Mouse (Mus musculus): Measurements from ENCODE around the gene Kat8. TPM values are rescaled to one million over a fixed set of nuclear protein-coding genes. Genes with fewer than 3 reads are reported as not detected.

Gene Kat8
- 44.1 and 51.2 TPM in 2 replicates for polyA plus RNA-seq (2014; fragmentation: Nextera tagmentation; extraction: Ambion mirVana)

GRCm38 (mm10) chr7:127912190-127912871, at the start of gene Kat8:
Kat8 (plus strand) TSS chr7:127912516.
- Histone ChIP-seq H3K4me1 (ENCODE audit: control insufficient read depth, insufficient read depth, low read length) (peaks cover 9% of the 10 kb centered on the region), H3K9me3 (ENCODE audit: control insufficient read depth, low read length) (no peaks in the 10 kb centered on the region), H3K36me3 (ENCODE audit: control insufficient read depth, insufficient read depth, low read length) (peaks cover 43% of the 10 kb centered on the region), H3K27me3 (ENCODE audit: control insufficient read depth, insufficient read depth, low read length) (no peaks in the 10 kb centered on the region), H3K27ac (replicated peaks; ENCODE audit: low read depth, low read length) (peak within 1 kb of the TSS; percentile 85), H3K9ac (replicated peaks; ENCODE audit: low read length) (peak within 1 kb of the TSS; percentile 75), H3K4me3 (replicated peaks; ENCODE audit: low read depth, low read length) (peak within 1 kb of the TSS; percentile 90), H3K4me2 (ENCODE audit: low read length) (peak within 1 kb of the TSS; percentile 74)
- ATAC-seq (ENCODE audit: low FRiP score, low TSS enrichment): peak; percentile 95
- WGBS: 1% methylated on average over 40 of the region's 40 CpGs
- peak; percentile 97 for DNase-seq

GRCm38 (mm10) chr7:127866434-127866833, 45.9 kb upstream of the Kat8 start:
- H3K4me3 ChIP-seq (replicated peaks; ENCODE audit: low read depth, low read length): no peak overlapping the region
- H3K9me3 ChIP-seq (ENCODE audit: control insufficient read depth, low read length): no peaks in the 10 kb centered on the region
- DNase-seq: no peak
- no peak overlapping the region for H3K9ac ChIP-seq (replicated peaks; ENCODE audit: low read length)
- H3K4me2 ChIP-seq (ENCODE audit: low read length): no peak overlapping the region
- H3K36me3 ChIP-seq (ENCODE audit: control insufficient read depth, insufficient read depth, low read length): peaks cover 47% of the 10 kb centered on the region
- no peak overlapping the region for H3K27ac ChIP-seq (replicated peaks; ENCODE audit: low read depth, low read length)
- ATAC-seq (ENCODE audit: low FRiP score, low TSS enrichment): no peak
- 96% methylated on average over 12 of the region's 12 CpGs for WGBS
- H3K4me1 ChIP-seq (ENCODE audit: control insufficient read depth, insufficient read depth, low read length): peaks cover 6% of the 10 kb centered on the region
- H3K27me3 ChIP-seq (ENCODE audit: control insufficient read depth, insufficient read depth, low read length): no peaks in the 10 kb centered on the region

- Histone ChIP-seq H3K36me3 (ENCODE audit: control insufficient read depth, insufficient read depth, low read length) (peaks cover 47% of the 10 kb centered on the region), H3K4me3 (replicated peaks; ENCODE audit: low read depth, low read length) (no peak overlapping the region)
These were observed 44.7 kb upstream of the Kat8 start for GRCm38 (mm10) chr7:127867641-127868040.

GRCm38 (mm10) chr7:127869149-127869810, 43.0 kb upstream of the Kat8 start:
- peaks cover 47% of the 10 kb centered on the region for H3K36me3 ChIP-seq (ENCODE audit: control insufficient read depth, insufficient read depth, low read length)
- H3K4me1 ChIP-seq (ENCODE audit: control insufficient read depth, insufficient read depth, low read length): peaks cover 17% of the 10 kb centered on the region
- H3K9ac ChIP-seq (replicated peaks; ENCODE audit: low read length): no peak overlapping the region
- H3K4me2 ChIP-seq (ENCODE audit: low read length): no peak overlapping the region
- 0 out of 2 replicates have a peak overlapping the region, but pooled peaks have one; percentile 6 for H3K27ac ChIP-seq (replicated peaks; ENCODE audit: low read depth, low read length)
- WGBS: 52% methylated on average over 3 of the region's 3 CpGs
- peak; percentile 55 for DNase-seq
- no peak overlapping the region for H3K4me3 ChIP-seq (replicated peaks; ENCODE audit: low read depth, low read length)
- no peaks in the 10 kb centered on the region for H3K9me3 ChIP-seq (ENCODE audit: control insufficient read depth, low read length)
- ATAC-seq (ENCODE audit: low FRiP score, low TSS enrichment): no peak
- no peaks in the 10 kb centered on the region for H3K27me3 ChIP-seq (ENCODE audit: control insufficient read depth, insufficient read depth, low read length)

More at GRCm38 (mm10) chr7:127867641-127868040, 44.7 kb upstream of the Kat8 start:
- Histone ChIP-seq H3K9ac (replicated peaks; ENCODE audit: low read length) (no peak overlapping the region), H3K27ac (replicated peaks; ENCODE audit: low read depth, low read length) (no peak overlapping the region), H3K9me3 (ENCODE audit: control insufficient read depth, low read length) (no peaks in the 10 kb centered on the region), H3K4me1 (ENCODE audit: control insufficient read depth, insufficient read depth, low read length) (peaks cover 6% of the 10 kb centered on the region), H3K27me3 (ENCODE audit: control insufficient read depth, insufficient read depth, low read length) (no peaks in the 10 kb centered on the region), H3K4me2 (ENCODE audit: low read length) (no peak overlapping the region)
- ATAC-seq (ENCODE audit: low FRiP score, low TSS enrichment) (no peak), DNase-seq (no peak)
- WGBS: 98% methylated on average over 18 of the region's 18 CpGs

GRCm38 (mm10) chr7:127870136-127870821, 42.0 kb upstream of the Kat8 start:
- Histone ChIP-seq H3K36me3 (ENCODE audit: control insufficient read depth, insufficient read depth, low read length) (peaks cover 39% of the 10 kb centered on the region), H3K9me3 (ENCODE audit: control insufficient read depth, low read length) (no peaks in the 10 kb centered on the region), H3K4me2 (ENCODE audit: low read length) (no peak overlapping the region), H3K27ac (replicated peaks; ENCODE audit: low read depth, low read length) (no peak overlapping the region), H3K4me3 (replicated peaks; ENCODE audit: low read depth, low read length) (no peak overlapping the region), H3K4me1 (ENCODE audit: control insufficient read depth, insufficient read depth, low read length) (peaks cover 21% of the 10 kb centered on the region), H3K27me3 (ENCODE audit: control insufficient read depth, insufficient read depth, low read length) (no peaks in the 10 kb centered on the region), H3K9ac (replicated peaks; ENCODE audit: low read length) (no peak overlapping the region)
- no peak for ATAC-seq (ENCODE audit: low FRiP score, low TSS enrichment)
- DNase-seq: no peak
- 81% methylated on average over 5 of the region's 5 CpGs for WGBS

- Histone ChIP-seq H3K9me3 (ENCODE audit: control insufficient read depth, low read length) (no peaks in the 10 kb centered on the region), H3K9ac (replicated peaks; ENCODE audit: low read length) (peak overlapping the region; percentile 98), H3K36me3 (ENCODE audit: control insufficient read depth, insufficient read depth, low read length) (peaks cover 31% of the 10 kb centered on the region), H3K4me1 (ENCODE audit: control insufficient read depth, insufficient read depth, low read length) (peaks cover 23% of the 10 kb centered on the region), H3K27ac (replicated peaks; ENCODE audit: low read depth, low read length) (peak overlapping the region; percentile 99), H3K27me3 (ENCODE audit: control insufficient read depth, insufficient read depth, low read length) (no peaks in the 10 kb centered on the region), H3K4me2 (ENCODE audit: low read length) (peak overlapping the region; percentile 84), H3K4me3 (replicated peaks; ENCODE audit: low read depth, low read length) (peak overlapping the region; percentile 95)
- 6% methylated on average over 20 of the region's 20 CpGs for WGBS
- DNase-seq (no peak), ATAC-seq (ENCODE audit: low FRiP score, low TSS enrichment) (peak; percentile 35)
These were observed 37.3 kb upstream of the Kat8 start for GRCm38 (mm10) chr7:127874812-127875626.

- DNase-seq: peak; percentile 98
- peak overlapping the region; percentile 98 for H3K9ac ChIP-seq (replicated peaks; ENCODE audit: low read length)
- peaks cover 23% of the 10 kb centered on the region for H3K4me1 ChIP-seq (ENCODE audit: control insufficient read depth, insufficient read depth, low read length)
- H3K4me2 ChIP-seq (ENCODE audit: low read length): peak overlapping the region; percentile 84
- no peaks in the 10 kb centered on the region for H3K27me3 ChIP-seq (ENCODE audit: control insufficient read depth, insufficient read depth, low read length)
- WGBS: 1% methylated on average over 43 of the region's 43 CpGs
- H3K27ac ChIP-seq (replicated peaks; ENCODE audit: low read depth, low read length): peak overlapping the region; percentile 99
- peaks cover 34% of the 10 kb centered on the region for H3K36me3 ChIP-seq (ENCODE audit: control insufficient read depth, insufficient read depth, low read length)
- no peaks in the 10 kb centered on the region for H3K9me3 ChIP-seq (ENCODE audit: control insufficient read depth, low read length)
- ATAC-seq (ENCODE audit: low FRiP score, low TSS enrichment): peak; percentile 95
- H3K4me3 ChIP-seq (replicated peaks; ENCODE audit: low read depth, low read length): peak overlapping the region; percentile 95
These were observed 36.7 kb upstream of the Kat8 start for GRCm38 (mm10) chr7:127875627-127876001.

GRCm38 (mm10) chr7:127876041-127876466, 36.3 kb upstream of the Kat8 start, which contains the start of gene Zfp646:
Zfp646 (plus strand) TSS chr7:127876221.
- peak within 1 kb of the TSS; percentile 98 for H3K9ac ChIP-seq (replicated peaks; ENCODE audit: low read length)
- under 1% methylated on average over 41 of the region's 41 CpGs for WGBS

More at GRCm38 (mm10) chr7:127876041-127876466, 36.3 kb upstream of the Kat8 start, which contains the start of gene Zfp646:
- Histone ChIP-seq H3K27ac (replicated peaks; ENCODE audit: low read depth, low read length) (peak within 1 kb of the TSS; percentile 99), H3K4me3 (replicated peaks; ENCODE audit: low read depth, low read length) (peak within 1 kb of the TSS; percentile 95), H3K27me3 (ENCODE audit: control insufficient read depth, insufficient read depth, low read length) (no peaks in the 10 kb centered on the region), H3K4me1 (ENCODE audit: control insufficient read depth, insufficient read depth, low read length) (peaks cover 23% of the 10 kb centered on the region), H3K36me3 (ENCODE audit: control insufficient read depth, insufficient read depth, low read length) (peaks cover 35% of the 10 kb centered on the region), H3K9me3 (ENCODE audit: control insufficient read depth, low read length) (no peaks in the 10 kb centered on the region), H3K4me2 (ENCODE audit: low read length) (peak within 1 kb of the TSS; percentile 84)
- DNase-seq (peak; percentile 94), ATAC-seq (ENCODE audit: low FRiP score, low TSS enrichment) (peak; percentile 88)

Measured in midbrain, embryonic 14.5 days (tissue).